Mouse (Mus musculus) urinary bladder, adult 18-20 months (tissue): ENCODE results near the gene 9130409I23Rik.

ENCODE experiments used
- DNase-seq, 2 experiments: peaks; one replicate each; pipeline ENCODE4 v3.0.0; 2022; ENCODE audit warnings: low spot score in 2 of 2, mixed read lengths in 2 of 2

The 9130409I23Rik gene

DNA sequence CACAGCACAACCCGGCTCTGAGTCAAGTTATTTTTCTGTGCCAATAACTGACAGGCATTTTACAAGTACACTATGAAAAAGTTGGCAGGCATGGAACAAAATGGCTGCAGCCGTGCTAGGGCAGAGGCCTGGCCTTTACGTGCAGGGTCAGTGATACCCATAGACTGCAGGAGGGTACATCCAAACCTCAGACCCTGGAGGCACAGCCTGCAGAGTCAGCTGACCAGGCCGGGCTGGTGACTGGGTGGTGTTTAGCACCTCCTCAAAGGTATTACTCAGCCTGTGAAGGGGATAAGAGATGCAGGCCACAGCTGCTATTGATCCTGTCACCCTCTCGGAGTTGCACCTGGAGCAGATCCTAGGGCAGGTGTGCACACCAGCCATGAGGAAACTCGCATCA, at the start of gene 9130409I23Rik:
TSS of gene 9130409I23Rik (plus strand) at position 301 of the 400 bp plus-strand sequence.
- DNase-seq: no peak

DNA sequence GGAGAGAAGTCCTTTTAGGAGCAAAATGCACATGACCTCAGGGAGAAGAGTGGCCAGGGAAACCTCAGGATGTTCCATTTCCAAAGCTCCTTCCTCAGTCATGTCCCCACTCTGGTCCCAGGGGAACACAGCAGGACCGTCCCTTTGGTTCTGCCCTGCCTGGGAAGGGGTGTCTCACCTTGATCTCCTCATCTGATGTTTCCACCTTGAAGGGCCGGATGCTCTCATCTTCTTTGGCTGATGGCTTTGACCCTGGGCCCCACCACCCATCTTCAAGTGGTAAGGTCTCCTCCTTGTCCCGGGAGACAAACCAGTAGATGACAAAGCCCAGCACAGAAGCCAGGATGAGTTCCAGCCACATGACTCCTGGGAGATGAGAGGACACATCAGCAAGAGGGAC, 49.4 kb upstream of the 9130409I23Rik start:
- no peak for DNase-seq

DNA sequence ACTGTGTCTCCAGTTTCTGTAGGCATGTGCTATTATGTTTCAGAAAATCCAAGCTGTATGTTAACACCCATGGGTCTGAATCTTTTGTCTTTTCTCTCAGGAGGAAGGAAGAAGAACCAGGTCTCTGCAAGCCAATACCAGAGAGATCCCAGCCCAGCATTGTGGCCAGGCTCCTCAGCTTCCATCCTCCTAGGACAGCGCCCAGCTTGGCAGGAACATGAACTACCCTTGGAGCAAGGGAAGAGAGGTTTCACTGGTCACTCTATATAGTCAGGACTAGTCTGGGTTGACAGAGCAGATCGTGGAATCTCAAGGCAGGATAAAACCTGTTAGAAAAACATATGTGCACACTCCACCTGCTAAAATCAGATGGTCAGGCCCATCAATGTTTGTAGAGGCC, 47.2 kb upstream of the 9130409I23Rik start:
- no peak for DNase-seq

DNA sequence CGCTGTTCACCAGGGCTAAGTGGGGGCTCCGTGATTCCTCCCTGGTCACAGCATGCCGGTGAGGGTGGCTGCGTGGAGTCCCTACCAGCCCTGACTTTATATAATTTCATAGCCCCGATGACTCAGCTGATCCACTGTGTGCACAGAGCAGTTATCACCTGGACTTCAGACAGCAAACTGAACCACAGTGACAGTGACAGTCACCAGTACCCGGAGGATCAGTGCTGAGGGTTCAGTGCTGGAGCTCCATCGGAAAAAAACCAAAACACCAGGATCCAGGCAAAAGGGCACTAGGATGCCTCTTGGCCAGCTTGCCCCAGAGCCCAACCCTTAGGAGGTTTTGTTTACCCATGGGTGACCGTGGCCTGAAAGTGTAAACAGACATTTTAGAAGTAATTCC, 45.7 kb upstream of the 9130409I23Rik start:
- no peak for DNase-seq

DNA sequence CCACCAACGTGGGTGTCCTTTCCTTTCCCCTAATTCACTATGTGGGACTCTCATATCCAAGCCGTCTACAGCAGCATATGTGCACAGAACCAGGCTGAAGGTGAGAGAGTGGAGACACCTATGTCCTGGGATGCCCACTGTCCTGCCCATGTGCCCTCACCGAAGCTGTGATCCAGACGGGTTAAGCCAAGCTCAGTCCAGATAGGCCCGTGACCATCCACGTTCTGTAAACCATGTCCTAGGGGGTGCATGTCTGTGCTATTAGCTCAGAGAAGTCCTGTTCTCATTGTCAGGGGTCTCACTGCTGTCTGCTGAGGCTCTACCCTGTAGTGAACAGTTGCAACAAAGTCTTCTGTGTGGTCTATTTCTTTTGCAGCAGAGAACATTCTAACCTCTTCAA, 43.2 kb upstream of the 9130409I23Rik start:
- no peak for DNase-seq

DNA sequence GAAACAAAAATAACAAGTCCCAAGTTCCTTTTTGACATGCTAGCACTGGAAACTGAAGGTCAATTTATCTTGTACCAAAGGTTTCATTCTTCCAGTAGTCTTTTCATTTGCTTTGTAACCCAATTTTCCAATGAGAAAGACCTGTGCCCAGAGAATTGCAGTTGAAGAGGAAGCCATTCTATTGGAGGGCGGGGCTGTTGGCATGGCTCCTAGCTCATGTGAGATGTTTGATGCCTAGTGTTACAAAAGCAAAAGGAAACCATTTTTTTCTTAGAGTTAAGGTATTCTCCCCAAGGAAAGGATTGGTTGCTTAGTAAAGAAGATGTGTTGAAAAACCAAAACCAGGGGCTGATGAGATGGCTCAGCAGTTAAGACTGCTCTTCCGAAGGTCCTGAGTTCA, 42.8 kb upstream of the 9130409I23Rik start:
- DNase-seq: peak in 1 of 2 experiments; percentile 35

DNA sequence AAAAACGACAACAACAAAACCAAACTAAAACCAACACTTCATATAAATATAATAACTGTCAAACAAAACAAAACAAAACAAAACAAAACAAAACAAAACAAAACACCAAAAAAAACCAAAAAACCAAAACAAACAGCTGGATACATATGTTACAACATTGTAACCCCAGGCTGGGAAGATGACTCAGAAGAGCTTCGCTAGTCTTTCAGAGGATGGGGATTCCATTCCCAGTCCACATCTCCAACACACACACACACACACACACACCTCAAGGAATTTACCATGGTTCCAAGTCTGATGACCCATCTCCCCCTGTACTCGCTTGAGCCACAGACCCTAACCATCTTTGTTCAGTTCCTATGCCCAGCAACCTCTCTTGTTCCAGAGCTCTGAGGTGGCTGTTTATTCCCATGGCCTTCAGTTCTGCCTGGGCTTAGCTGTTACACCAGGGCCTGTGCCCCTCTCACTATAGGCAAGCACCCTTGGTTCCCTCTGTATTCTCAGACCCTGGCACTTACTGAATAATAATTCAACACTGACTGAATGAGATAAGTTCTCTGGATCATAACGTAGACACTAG, 41.9 kb upstream of the 9130409I23Rik start:
- DNase-seq: no peak

DNA sequence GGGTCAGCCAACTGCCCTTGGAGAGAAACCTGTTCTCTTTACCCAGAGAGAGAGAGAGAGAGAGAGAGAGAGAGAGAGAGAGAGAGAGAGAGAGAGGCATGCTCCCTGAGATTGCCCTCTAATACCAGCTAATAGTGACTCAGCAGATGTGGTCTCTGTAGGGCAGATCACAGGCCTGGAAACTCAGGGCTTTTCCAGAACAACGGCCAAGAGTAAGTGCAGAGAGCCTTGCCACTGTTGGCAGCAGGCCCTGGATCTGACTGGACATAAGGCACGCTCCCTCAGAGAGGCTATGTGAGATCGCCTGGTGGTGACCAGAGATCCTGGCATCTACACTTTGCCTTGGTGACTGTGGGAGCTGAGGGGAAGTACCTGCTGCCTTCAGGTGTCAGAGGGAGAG, 41.3 kb upstream of the 9130409I23Rik start:
- peak in 1 of 2 experiments; percentile 55 for DNase-seq

DNA sequence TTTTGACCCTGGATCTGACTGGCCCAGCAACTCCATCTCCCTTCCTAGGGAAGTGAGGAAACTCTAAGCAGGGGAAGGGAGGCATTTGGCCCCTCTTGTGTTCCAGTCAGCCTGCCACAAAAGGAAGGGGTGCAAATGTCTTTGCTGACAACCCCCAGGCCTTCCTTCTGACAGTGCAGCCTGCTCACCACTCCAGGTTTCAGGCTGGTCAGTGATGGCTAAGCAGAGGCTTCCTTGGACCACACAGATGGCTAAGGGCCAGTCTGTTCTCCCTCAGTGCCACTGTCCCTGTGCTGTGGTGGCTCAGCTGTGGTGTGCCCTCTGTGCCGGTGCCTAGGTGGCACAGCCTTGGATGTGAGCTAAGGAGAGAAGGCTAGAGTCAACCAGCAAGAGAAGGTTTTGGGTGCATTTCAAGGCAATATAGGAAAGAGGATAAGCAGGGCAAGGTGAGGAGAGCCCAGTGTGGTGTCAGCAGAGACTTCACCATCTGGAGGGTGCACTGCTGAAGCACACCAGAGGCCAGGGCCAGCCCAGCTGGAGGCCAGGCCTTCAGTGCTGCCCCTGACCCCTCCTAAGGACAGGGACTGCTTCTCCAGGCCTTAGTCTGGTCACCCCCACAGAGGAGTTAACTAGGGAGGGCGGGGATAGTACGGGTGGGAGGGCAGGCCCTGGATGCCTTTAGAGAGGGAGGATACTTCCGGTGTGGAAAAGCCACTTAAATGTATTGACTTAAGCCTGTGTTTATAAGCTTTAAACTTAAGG, 40.7 kb upstream of the 9130409I23Rik start:
- DNase-seq: no peak

DNA sequence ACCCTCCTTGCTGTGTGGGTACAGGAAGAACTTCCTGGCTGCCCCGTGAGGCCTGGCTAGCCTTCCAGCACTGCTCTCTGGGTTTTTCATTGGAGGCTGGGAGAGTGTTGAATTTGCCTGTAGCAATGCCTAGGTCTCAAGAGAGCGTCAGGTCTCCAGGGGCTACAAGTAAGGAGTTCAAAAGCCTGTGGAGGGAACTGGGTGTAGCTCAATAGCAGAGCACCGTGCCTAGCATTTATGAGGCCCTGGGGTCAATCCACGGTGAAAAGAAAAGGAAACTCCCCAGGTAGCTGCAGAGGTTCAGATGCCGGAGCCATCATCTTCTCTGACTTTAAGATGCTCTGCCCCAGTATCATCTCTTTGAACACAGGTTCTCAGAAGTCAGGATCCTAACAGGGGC, 39.4 kb upstream of the 9130409I23Rik start:
- DNase-seq: no peak

DNA sequence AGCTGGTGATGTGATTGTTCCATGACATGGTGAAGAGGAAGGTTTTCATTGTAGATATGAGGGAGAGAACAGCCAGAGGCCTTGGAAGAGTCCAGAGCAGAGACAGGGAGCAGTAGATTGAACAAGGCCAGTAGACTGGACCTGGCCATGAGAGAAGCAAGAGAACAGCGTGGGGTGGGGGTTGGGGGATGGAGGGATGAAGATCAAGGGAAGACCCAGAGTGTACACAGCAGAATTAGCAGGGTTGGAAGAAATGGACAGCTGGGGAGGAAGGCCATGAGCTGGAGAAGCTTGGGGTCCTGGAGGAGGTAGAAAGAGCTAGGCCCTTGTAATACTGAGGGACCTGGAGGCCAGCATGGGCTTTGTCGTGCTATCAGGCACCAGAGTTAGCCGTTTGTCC, 38.6 kb upstream of the 9130409I23Rik start:
- DNase-seq: no peak

DNA sequence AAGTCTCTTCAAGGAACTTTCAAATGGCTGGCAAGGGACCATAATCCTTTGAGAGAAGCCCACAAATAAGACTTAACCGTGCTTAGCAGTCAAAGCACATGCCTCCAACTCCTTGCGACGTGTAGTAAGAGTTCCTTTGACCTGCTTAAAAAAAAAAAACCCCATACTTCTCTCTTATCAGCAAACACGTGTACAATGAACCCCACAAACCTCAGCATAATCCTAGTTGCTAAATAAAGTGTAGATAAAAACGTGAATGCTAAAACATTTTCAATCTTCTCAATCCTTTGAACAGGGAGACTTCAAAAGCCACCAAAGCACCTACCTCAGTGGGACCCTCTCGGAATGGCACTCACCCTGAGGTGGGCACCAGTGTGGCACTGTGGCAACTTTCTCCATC, 37.6 kb upstream of the 9130409I23Rik start:
- no peak for DNase-seq

DNA sequence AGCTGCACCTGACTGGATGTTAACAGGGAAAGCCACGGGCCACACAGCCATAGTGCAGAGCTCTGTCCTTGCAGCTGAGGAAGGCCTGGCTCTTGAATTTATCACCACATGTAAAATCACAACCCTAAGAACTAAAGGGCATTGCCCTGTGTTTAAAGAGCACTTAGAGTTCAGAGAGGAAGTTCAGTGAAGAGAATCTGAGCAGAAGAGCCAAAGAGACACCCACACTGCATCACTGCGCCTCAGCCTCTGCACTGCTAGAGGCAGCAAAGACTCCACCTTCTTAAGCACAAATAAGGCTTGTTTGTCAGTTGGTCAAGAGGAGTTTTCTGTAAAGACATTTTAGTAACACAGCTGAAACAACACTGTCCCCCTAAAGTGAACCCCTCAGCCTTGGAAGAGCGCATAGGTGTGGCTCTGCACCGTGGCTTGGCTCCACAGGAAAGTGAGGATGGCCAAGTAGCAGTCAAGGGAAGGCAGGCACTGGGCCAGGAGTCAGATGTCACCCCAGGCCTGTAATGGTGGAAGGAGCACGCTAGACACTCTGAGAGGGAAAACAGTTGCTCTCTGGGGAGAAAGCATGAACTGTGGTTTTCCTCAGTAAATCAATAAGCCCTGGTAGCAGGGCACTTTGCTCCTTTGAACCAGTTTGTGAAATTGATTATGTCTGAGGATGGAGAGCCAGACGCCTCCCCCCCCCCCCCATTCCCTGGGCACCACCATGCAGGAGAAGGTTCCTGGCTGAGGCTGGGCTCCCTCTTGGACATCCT, 36.1 kb upstream of the 9130409I23Rik start:
- no peak for DNase-seq

DNA sequence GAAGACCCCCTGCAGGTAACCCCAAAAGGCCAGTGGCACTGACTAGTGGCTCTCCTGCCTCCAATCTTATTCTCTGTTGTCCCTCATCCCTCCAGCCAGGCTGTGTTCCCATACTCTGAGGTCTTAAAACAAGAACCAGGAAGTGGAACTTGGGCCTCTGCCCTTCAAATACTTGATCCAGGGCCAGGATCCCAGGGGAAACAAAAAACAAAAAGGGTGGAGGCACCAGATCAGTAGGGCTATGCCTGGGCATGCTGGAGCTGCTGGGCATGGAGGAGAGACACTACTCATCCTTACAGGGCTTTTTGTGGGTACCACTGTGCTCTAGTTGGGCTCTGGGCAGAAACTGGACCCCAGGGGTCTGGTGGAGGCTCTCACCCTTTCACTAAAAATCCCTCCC, 35.5 kb upstream of the 9130409I23Rik start:
- DNase-seq: peak in 1 of 2 experiments; percentile 85

DNA sequence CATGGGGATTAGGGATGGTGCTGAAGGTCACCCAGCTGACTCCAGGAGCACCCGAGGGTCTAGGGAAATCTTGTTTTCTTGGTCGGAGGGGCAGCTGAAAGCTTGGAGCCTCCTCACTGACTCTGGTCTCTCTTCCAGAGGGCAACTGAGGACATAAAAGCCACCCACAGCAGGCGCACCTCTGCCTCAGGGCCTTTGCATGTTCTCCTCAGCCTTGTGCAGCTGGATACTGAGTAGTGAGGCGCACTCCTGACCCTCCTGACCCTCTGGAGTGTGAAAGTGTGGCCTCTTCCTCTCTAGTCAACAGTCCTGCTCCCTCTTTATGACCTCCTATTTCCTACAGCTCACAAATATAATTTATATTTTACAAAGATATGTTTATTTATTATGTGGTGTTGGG, 35.0 kb upstream of the 9130409I23Rik start:
- no peak for DNase-seq

DNA sequence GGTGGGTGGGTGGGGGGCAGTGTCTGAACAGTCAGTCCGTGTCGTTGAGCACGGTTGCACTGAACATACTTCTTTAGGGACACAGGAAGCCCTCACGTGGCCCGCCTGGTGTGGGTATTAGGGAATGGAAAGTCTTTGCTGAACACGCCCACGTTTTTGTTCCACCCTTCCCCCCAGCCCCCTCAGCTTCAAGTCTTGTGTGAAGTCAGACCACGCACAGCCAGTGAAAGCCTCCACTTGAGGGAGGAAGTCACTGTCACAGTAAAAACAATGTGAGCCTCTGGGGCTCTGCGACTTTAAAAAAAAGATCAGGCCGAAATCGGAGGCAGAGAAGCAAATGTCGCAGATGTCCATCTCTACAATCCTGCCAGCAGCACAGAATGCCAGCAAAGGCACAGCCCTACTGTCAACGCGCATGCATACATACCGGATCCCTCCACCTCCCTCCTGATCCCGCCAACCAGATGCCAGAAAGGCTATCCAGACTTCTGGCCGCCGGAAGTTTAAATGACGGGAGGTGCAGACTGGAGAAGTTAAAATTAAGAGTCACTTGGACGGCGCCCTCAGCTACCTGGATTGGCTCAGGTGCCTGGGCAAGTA, 34.4 kb upstream of the 9130409I23Rik start:
- peak; percentile 50 to 78 for DNase-seq

DNA sequence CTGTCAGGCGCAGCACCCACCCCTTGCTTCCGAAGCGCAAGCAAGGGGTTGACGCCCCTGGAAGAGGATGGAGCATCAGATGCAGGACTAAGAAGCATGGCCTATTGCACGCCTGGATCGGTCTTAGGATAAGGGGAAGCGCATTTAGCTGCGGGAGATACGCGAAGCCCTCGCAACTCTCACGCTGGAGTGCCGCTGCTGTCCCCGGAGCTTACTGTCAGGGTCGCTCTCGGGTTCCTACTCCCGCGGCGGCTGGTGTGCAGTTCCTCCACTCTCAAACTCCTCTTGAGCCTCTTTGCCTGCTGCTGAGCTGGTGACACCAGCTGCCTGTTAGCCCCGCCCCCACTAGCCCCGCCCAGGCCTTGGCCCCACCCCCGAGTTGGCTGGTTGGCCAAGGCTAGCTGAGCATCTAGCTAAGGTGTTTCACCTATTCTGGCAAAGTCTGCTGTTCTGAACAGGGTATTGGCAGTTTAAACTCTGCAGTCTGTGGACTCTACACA, 33.8 kb upstream of the 9130409I23Rik start:
- DNase-seq: peak; percentile 82 to 85

DNA sequence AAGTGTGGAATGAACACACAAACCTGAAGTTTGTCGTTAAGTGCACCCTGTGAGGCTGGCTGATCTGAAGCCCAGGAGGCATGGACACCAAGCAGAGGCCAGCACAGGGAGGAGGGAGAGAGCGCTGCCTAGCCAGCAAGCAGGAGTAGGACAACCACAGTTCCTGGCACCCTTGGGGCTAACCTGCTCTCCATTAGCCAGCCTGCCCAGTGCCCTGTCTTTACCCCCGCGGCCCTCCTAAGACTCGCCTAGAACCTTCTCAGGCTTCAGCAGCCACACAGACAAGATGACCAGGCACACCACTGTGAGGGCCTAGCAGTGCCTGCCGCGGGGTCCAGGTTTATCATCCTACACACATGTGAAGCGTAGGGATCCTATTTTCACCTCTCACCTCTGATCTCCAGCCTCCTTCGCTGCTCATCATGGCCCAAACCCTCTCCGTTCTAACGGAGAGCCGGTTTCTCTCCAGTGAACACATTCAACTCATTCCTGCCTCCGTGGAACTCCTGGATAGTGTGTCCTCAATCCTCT, 33.1 kb upstream of the 9130409I23Rik start:
- no peak for DNase-seq

DNA sequence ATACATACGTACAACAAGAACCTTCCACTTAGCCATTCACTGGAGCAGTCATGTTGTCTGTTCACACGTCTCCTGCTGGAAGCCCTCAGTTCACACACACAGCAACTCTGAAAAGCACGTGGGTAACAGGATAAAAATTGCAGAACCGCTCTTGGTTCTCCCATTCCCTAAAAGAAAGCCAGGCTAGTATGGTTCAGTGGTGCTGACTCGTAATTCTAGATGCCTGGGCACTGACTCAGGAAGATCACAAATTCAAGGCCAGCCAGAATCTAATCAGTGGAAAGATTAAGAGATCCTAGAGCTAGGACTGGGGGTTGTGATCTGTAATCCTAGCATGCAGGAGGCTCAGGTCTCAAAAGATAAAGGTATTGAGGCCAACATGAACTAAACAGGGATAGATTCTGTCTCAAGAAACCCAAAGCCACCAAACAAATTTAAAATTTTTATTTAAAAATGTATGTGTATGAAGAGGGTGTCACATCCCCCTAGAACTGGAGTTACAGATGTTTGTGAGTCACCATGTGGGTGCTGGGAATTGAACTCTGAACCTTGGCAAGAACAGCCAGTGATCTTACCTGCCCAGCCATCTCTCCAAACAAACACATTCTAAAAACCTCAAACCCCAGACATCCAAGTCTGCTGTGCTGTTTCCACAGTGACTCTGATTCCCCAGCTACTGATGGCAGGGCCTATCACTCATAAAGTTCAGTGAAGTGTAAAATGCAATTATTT, 30.1 kb upstream of the 9130409I23Rik start, which contains the start of gene Ephx1:
TSS of gene Ephx1 (minus strand) at position 149 of the 732 bp plus-strand sequence.
- DNase-seq: no peak

DNA sequence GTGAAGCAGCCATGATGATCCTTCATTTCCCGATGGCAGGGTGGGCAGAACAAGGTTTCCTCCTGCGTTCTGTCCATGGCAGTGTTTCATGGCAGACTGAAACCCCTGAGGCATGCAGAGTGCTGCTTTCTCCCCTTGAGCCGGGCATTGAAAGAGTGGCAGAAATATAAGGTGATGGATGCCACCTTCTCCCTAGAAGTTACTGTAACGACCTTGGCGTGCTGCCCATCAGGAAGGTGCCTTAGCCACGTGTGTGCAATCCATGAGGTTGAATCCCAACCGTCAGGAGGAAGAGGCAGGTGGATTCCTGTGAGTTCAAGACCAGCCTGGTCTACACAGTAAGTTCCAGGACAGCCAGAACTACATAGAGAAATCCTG, 29.6 kb upstream of the 9130409I23Rik start:
- DNase-seq: no peak

DNA sequence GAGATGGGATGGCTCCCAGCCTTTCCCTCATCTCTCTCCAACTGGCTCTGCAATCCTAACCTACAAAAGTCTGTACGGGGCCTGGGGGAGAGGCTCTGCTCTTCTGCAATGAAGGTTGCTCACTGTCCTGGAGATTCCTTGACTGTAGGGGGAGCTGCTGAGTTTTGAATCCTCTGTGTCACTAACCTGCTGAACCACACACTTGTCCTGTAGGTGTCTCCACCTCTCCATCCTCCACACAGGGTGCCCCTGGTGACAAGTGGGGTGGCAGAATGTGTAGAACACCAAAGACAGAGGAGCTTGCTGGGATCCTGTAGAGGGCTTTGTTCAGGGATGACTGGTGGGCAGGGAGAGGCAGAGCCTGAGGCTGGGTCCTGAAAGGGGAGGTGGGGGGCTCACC, 28.8 kb upstream of the 9130409I23Rik start:
- peak in 1 of 2 experiments; percentile 28 for DNase-seq
